Mouse (Mus musculus) embryonic facial prominence, embryonic 12.5 days (tissue): ENCODE data around the gene 4833423E24Rik. TPM values are rescaled to one million over a fixed set of nuclear protein-coding genes. Genes with fewer than 3 reads are reported as not detected.

Experiments
- ATAC-seq: fragments of 200-750 bp; cut with Nextera tagmentation; 2 replicates; pipeline ENCODE4 v1.8.0; 2017; ENCODE audit not compliant: insufficient number of reproducible peaks, insufficient read depth, low FRiP score, low TSS enrichment
- H3K27ac ChIP-seq: fragments of 300-500 bp; sonication (generic); 2 replicates; pipeline ENCODE4 v1.5.1; 2016; ENCODE audit warnings: mild to moderate bottlenecking
- H3K27me3 ChIP-seq: fragments of 300-500 bp; sonication (generic); 2 replicates; pipeline ENCODE4 v1.6.1; 2016; ENCODE audit warnings: mild to moderate bottlenecking, moderate library complexity
- H3K36me3 ChIP-seq: fragments of 300-500 bp; sonication (generic); 2 replicates; pipeline ENCODE4 v1.6.1; 2016; ENCODE audit warnings: mild to moderate bottlenecking
- H3K4me1 ChIP-seq: fragments of 300-500 bp; sonication (generic); 2 replicates; pipeline ENCODE4 v1.6.1; 2016
- H3K4me2 ChIP-seq: fragments of 300-500 bp; sonication (generic); replicated peaks from 2 replicates; pipeline ENCODE4 v1.6.1; 2016; ENCODE audit warnings: mild to moderate bottlenecking, moderate library complexity
- H3K4me3 ChIP-seq: fragments of 300-500 bp; sonication (generic); 2 replicates; pipeline ENCODE4 v1.5.1; 2016; ENCODE audit warnings: mild to moderate bottlenecking
- H3K9ac ChIP-seq: fragments of 300-500 bp; sonication (generic); 2 replicates; pipeline ENCODE4 v1.6.1; 2016; ENCODE audit warnings: mild to moderate bottlenecking, moderate library complexity
- H3K9me3 ChIP-seq: fragments of 300-500 bp; sonication (generic); 2 replicates; pipeline ENCODE4 v1.6.1; 2016; ENCODE audit warnings: mild to moderate bottlenecking, moderate library complexity
- WGBS: fragments of 180-500 bp; shearing (Covaris S2); methylation state at CpG from one replicate; pipeline ENCODE4 v1.1.7; 2016; 5-methylcytosine and 5-hydroxymethylcytosine counted together
- polyA plus RNA-seq: library from polyadenylated mRNA; unstranded; fragments of >200 nt; fragmentation: Nextera tagmentation; extraction: Ambion mirVana; gene quantifications from 2 replicates; pipeline ENCODE4 v1.2.1, GENCODE M21; 2016

The 4833423E24Rik gene
- polyA plus RNA-seq, 1 experiment from 2014 or later: 0.09 TPM

DNA sequence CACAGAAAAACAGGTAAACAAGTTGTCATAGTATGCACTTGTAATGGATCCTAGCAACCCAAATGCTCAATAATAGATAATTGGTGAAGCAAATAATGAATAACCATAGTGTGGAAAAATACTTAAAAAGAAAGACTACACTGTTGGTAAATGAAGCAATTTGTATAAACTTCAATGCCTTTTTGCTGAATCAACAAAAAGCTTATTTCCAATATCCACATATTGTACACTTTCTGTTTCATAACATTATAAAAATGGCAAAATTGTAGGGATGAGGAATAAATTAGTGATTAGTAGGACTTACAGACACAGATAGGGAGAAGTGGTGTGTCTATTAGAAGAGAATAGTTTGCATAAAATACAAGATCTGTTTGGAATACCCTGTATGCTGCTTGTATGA, 76.3 kb downstream of the 4833423E24Rik start:
- H3K27me3 ChIP-seq: no peaks in the 10 kb centered on the region
- no peak for ATAC-seq
- H3K4me3 ChIP-seq: no peak overlapping the region
- no peaks in the 10 kb centered on the region for H3K9me3 ChIP-seq
- no peak overlapping the region for H3K4me2 ChIP-seq
- no peak overlapping the region for H3K9ac ChIP-seq
- H3K36me3 ChIP-seq: no peaks in the 10 kb centered on the region
- H3K4me1 ChIP-seq: no peaks in the 10 kb centered on the region
- no peak overlapping the region for H3K27ac ChIP-seq

GRCm38 (mm10) chr2:85436351-85436750, 82.5 kb downstream of the 4833423E24Rik start, which contains the start of gene Olfr994:
Gene Olfr994, minus strand, starts transcription at chr2:85436451.
- no peak for ATAC-seq
- 87% methylated on average over 3 of the region's 3 CpGs for WGBS
- no peak within 1 kb of the TSS for H3K4me3 ChIP-seq
- no peaks in the 10 kb centered on the region for H3K27me3 ChIP-seq
- H3K36me3 ChIP-seq: no peaks in the 10 kb centered on the region
- no peak within 1 kb of the TSS for H3K4me2 ChIP-seq
- H3K9ac ChIP-seq: no peak within 1 kb of the TSS
- H3K9me3 ChIP-seq: no peaks in the 10 kb centered on the region
- H3K27ac ChIP-seq: no peak within 1 kb of the TSS
- H3K4me1 ChIP-seq: no peaks in the 10 kb centered on the region

Other genes with a start within 250 kb of the 4833423E24Rik start
- not detected in 2 replicates for gene Olfr987, start 179.7 kb downstream of the 4833423E24Rik start, polyA plus RNA-seq
- gene Olfr988, start 155.8 kb downstream of the 4833423E24Rik start, polyA plus RNA-seq: not detected in 2 replicates
- not detected in 2 replicates for gene Olfr992, start 109.6 kb downstream of the 4833423E24Rik start, polyA plus RNA-seq
- gene Olfr993, start 104.1 kb downstream of the 4833423E24Rik start, polyA plus RNA-seq: not detected in 2 replicates
- gene Olfr994, start 82.6 kb downstream of the 4833423E24Rik start, polyA plus RNA-seq: not detected in 2 replicates
- gene Olfr995, start 75.4 kb downstream of the 4833423E24Rik start, polyA plus RNA-seq: not detected in 2 replicates
- not detected in 2 replicates for gene Olfr996, start 60.2 kb upstream of the 4833423E24Rik start, polyA plus RNA-seq
- not detected in 2 replicates for gene Olfr998, start 69.9 kb upstream of the 4833423E24Rik start, polyA plus RNA-seq
- not detected in 2 replicates for gene Olfr1000, start 92.9 kb upstream of the 4833423E24Rik start, polyA plus RNA-seq
- gene Olfr1002, start 131.7 kb upstream of the 4833423E24Rik start, polyA plus RNA-seq: not detected in 2 replicates
- gene Olfr154, start 145.4 kb upstream of the 4833423E24Rik start, polyA plus RNA-seq: not detected in 2 replicates
- gene Olfr1006, start 159.7 kb upstream of the 4833423E24Rik start, polyA plus RNA-seq: not detected in 2 replicates
- gene Olfr1008, start 170.4 kb upstream of the 4833423E24Rik start, polyA plus RNA-seq: not detected in 2 replicates
- gene Olfr1009, start 196.4 kb upstream of the 4833423E24Rik start, polyA plus RNA-seq: not detected in 2 replicates
- gene Olfr1012, start 243.7 kb upstream of the 4833423E24Rik start, polyA plus RNA-seq: not detected in 2 replicates
- gene Olfr1013, start 248.1 kb upstream of the 4833423E24Rik start, polyA plus RNA-seq: not detected in 2 replicates